Mouse (Mus musculus) E14TG2a.4 (cell line): Measurements from ENCODE around the gene Foxf1.

Source experiments
- CTCF ChIP-seq: conservative IDR thresholded peaks from 2 replicates; pipeline ENCODE4 v1.5.1; 2014; ENCODE audit warnings: low read length
- NANOG ChIP-seq: IDR thresholded peaks from 2 replicates; pipeline ENCODE4 v1.6.1; 2014; ENCODE audit warnings: borderline replicate concordance, low read length, mixed read lengths
- POU5F1 ChIP-seq: IDR thresholded peaks from 2 replicates; pipeline ENCODE4 v1.6.1; 2014; ENCODE audit warnings: low read length, borderline replicate concordance

GRCm38 (mm10) chr8:121118634-121119420 lies 34.6 kb downstream of the Foxf1 start:
- TF ChIP-seq CTCF (no peak), POU5F1 (no peak), NANOG (no peak)
